Mouse (Mus musculus) heart, embryonic 13.5 days (tissue): ENCODE data around the gene Olfr206. TPM values are rescaled to one million over a fixed set of nuclear protein-coding genes. Genes with fewer than 3 reads are reported as not detected.
"Not testable (repeated sequence)": the region's sequence is repeated elsewhere in the genome, so short reads cannot be mapped to it uniquely, and the experiment has no call there.

Source experiments
- ATAC-seq: fragments of 200-750 bp; cut with Nextera tagmentation; 2 replicates; pipeline ENCODE4 v1.8.0; 2017; ENCODE audit warnings: moderate TSS enrichment; ENCODE audit not compliant: insufficient number of reproducible peaks, low FRiP score, low TSS enrichment; ENCODE audit errors: extremely low read depth
- H3K27ac ChIP-seq: fragments of 300-500 bp; sonication (generic); replicated peaks from 2 replicates; pipeline ENCODE4 v1.5.1; 2015; ENCODE audit warnings: moderate library complexity, mild to moderate bottlenecking, inconsistent platforms
- H3K27me3 ChIP-seq: fragments of 300-500 bp; sonication (generic); replicated peaks from 2 replicates; pipeline ENCODE4 v1.6.1; 2015; ENCODE audit warnings: mild to moderate bottlenecking, inconsistent platforms
- H3K36me3 ChIP-seq: fragments of 300-500 bp; sonication (generic); 2 replicates; pipeline ENCODE4 v1.6.1; 2015; ENCODE audit warnings: mild to moderate bottlenecking, inconsistent platforms
- H3K4me1 ChIP-seq: fragments of 300-500 bp; sonication (generic); 2 replicates; pipeline ENCODE4 v1.6.1; 2015; ENCODE audit warnings: inconsistent platforms
- H3K4me2 ChIP-seq: fragments of 300-500 bp; sonication (generic); 2 replicates; pipeline ENCODE4 v1.6.1; 2015; ENCODE audit warnings: inconsistent platforms, mild to moderate bottlenecking, moderate library complexity
- H3K4me3 ChIP-seq: fragments of 300-500 bp; sonication (generic); 2 replicates; pipeline ENCODE4 v1.5.1; 2015; ENCODE audit warnings: moderate library complexity, mild to moderate bottlenecking, inconsistent platforms
- H3K9ac ChIP-seq: fragments of 300-500 bp; sonication (generic); 2 replicates; pipeline ENCODE4 v1.6.1; 2015; ENCODE audit warnings: inconsistent platforms, mild to moderate bottlenecking, moderate library complexity
- H3K9me3 ChIP-seq: fragments of 300-500 bp; sonication (generic); 2 replicates; pipeline ENCODE4 v1.6.1; 2016; ENCODE audit warnings: inconsistent platforms
- WGBS: fragments of 180-500 bp; shearing (Covaris S2); methylation state at CpG from one replicate; pipeline ENCODE4 v1.1.7; 2015; ENCODE audit warnings: mixed read lengths; 5-methylcytosine and 5-hydroxymethylcytosine counted together
- polyA plus RNA-seq: library from polyadenylated mRNA; unstranded; fragments of >200 nt; fragmentation: Nextera tagmentation; extraction: Ambion mirVana; gene quantifications from 2 replicates; pipeline ENCODE4 v1.2.1, GENCODE M21; 2015

Olfr206 gene
- polyA plus RNA-seq, result not detected in 2 replicates

GRCm38 (mm10) chr16:59349146-59349545, at the start of gene Olfr206:
Gene Olfr206 (minus strand): TSS chr16:59349246.
- Histone ChIP-seq H3K4me2 (no peak within 1 kb of the TSS), H3K4me3 (no peak within 1 kb of the TSS), H3K36me3 (no peaks in the 10 kb centered on the region), H3K4me1 (no peaks in the 10 kb centered on the region), H3K9me3 (no peaks in the 10 kb centered on the region), H3K27ac (no peak within 1 kb of the TSS), H3K27me3 (no peaks in the 10 kb centered on the region), H3K9ac (no peak within 1 kb of the TSS)
- WGBS, result 70% methylated on average over 1 of the region's 1 CpGs
- no peak for ATAC-seq

- Histone ChIP-seq H3K27ac (no peak overlapping the region), H3K27me3 (no peaks in the 10 kb centered on the region), H3K9me3 (0 out of 2 replicates have a peak, but pooled peaks cover 5% of the 10 kb centered on the region), H3K36me3 (no peaks in the 10 kb centered on the region), H3K4me1 (no peaks in the 10 kb centered on the region), H3K4me3 (no peak overlapping the region), H3K4me2 (no peak overlapping the region), H3K9ac (no peak overlapping the region)
- ATAC-seq, result no peak
- WGBS, result 60% methylated on average over 3 of the region's 3 CpGs
These were observed 44.3 kb upstream of the Olfr206 start for GRCm38 (mm10) chr16:59393300-59393699.

GRCm38 (mm10) chr16:59363893-59364292, 14.8 kb upstream of the Olfr206 start, which contains the start of gene Olfr209:
Gene Olfr209 (minus strand): TSS chr16:59363993.
- no peaks in the 10 kb centered on the region for H3K4me1 ChIP-seq
- 58% methylated on average over 2 of the region's 2 CpGs for WGBS
- H3K4me3 ChIP-seq, result no peak within 1 kb of the TSS
- H3K27ac ChIP-seq, result no peak within 1 kb of the TSS
- H3K9me3 ChIP-seq, result no peaks in the 10 kb centered on the region
- H3K36me3 ChIP-seq, result no peaks in the 10 kb centered on the region
- H3K4me2 ChIP-seq, result no peak within 1 kb of the TSS
- ATAC-seq, result no peak
- H3K27me3 ChIP-seq, result no peaks in the 10 kb centered on the region
- no peak within 1 kb of the TSS for H3K9ac ChIP-seq

DNA sequence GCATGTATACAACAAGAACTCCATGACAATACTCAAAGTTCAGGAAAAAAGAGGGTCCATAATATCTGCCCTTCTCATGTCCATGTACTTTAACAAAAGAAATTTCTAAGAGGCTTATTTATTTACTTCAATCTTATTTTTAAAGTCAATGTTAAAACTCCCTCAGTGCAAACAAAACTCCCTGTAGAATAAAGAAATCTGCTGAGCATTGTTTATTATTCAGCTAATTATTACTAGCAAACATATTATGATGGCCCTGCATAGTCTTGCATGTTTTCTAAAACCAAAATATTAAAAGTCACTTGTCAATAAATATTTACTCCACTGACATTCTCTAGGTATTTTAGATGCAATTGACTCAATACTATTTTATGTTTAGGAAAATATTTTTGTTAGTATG, 18.0 kb downstream of the Olfr206 start, which contains the start of gene Olfr205:
TSS of gene Olfr205 (minus strand) at position 101 of the 400 bp plus-strand sequence.
- ATAC-seq, result no peak
- Histone ChIP-seq H3K36me3 (no peaks in the 10 kb centered on the region), H3K9me3 (0 out of 2 replicates have a peak, but pooled peaks cover 4% of the 10 kb centered on the region), H3K27me3 (no peaks in the 10 kb centered on the region), H3K27ac (no peak within 1 kb of the TSS), H3K9ac (no peak within 1 kb of the TSS), H3K4me3 (no peak within 1 kb of the TSS), H3K4me1 (no peaks in the 10 kb centered on the region), H3K4me2 (no peak within 1 kb of the TSS)

DNA sequence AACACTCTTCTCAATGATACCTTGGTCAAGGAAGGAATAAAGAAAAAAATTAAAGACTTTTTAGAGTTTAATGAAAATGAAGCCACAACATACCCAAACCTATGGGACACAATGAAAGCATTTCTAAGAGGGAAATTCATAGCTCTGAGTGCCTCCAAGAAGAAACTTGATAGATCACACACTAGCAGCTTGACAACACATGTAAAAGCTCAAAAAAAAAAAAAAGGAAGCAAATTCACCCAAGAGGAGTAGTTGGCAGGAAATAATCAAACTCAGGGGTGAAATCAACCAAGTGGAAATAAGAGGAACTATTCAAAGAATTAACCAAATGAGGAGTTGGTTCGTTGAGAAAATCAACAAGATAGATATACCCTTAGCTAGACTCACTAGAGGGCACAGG, 25.8 kb downstream of the Olfr206 start:
- not testable (repeated sequence) for H3K4me1 ChIP-seq, ATAC-seq, H3K4me2 ChIP-seq, H3K36me3 ChIP-seq, H3K27me3 ChIP-seq, H3K27ac ChIP-seq, H3K9me3 ChIP-seq, H3K9ac ChIP-seq, H3K4me3 ChIP-seq
- 41% methylated on average over 1 of the region's 1 CpGs for WGBS

DNA sequence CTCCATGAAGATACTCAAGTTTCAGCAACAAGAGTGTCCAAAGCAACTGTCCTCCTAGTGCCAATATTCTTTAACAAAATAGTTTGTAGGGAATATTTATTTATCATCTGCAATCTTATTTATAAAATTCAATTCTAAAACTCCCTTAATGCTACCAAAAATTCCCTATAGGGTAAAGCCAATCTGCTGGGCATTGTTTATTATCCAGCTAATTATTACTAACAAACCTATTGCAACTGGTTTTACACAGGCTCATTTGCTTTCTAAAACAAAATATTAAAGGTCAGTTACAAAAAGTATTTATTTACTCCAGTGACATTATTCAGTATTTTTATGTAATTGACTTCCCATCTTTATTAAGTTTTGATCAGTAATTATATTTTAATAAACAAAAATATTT, 30.9 kb downstream of the Olfr206 start, which contains the start of gene Olfr204:
TSS of gene Olfr204 (minus strand) at position 101 of the 400 bp plus-strand sequence.
- no peak within 1 kb of the TSS for H3K9ac ChIP-seq
- no peaks in the 10 kb centered on the region for H3K27me3 ChIP-seq
- no peaks in the 10 kb centered on the region for H3K36me3 ChIP-seq
- H3K9me3 ChIP-seq, result no peaks in the 10 kb centered on the region
- ATAC-seq, result no peak
- H3K4me3 ChIP-seq, result no peak within 1 kb of the TSS
- H3K4me1 ChIP-seq, result no peaks in the 10 kb centered on the region
- no peak within 1 kb of the TSS for H3K27ac ChIP-seq
- H3K4me2 ChIP-seq, result no peak within 1 kb of the TSS

GRCm38 (mm10) chr16:59298581-59298980, 50.5 kb downstream of the Olfr206 start, which contains the start of gene Olfr203:
Gene Olfr203 (plus strand): TSS chr16:59298881.
- H3K9me3 ChIP-seq, result no peaks in the 10 kb centered on the region
- H3K4me3 ChIP-seq, result no peak within 1 kb of the TSS
- H3K36me3 ChIP-seq, result no peaks in the 10 kb centered on the region
- no peaks in the 10 kb centered on the region for H3K4me1 ChIP-seq
- ATAC-seq, result no peak
- no peak within 1 kb of the TSS for H3K4me2 ChIP-seq
- H3K27me3 ChIP-seq, result no peaks in the 10 kb centered on the region
- H3K27ac ChIP-seq, result no peak within 1 kb of the TSS
- 66% methylated on average over 2 of the region's 2 CpGs for WGBS
- H3K9ac ChIP-seq, result no peak within 1 kb of the TSS

Other genes starting within 250 kb of the Olfr206 start
- gene Olfr193, start 237.4 kb downstream of the Olfr206 start, polyA plus RNA-seq, result not detected in 2 replicates
- not detected in 2 replicates for gene Olfr194, start 228.2 kb downstream of the Olfr206 start, polyA plus RNA-seq
- not detected in 2 replicates for gene Olfr195, start 202.2 kb downstream of the Olfr206 start, polyA plus RNA-seq
- gene Olfr196, start 178.8 kb downstream of the Olfr206 start, polyA plus RNA-seq, result not detected in 2 replicates
- gene Olfr198, start 145.7 kb downstream of the Olfr206 start, polyA plus RNA-seq, result not detected in 2 replicates
- not detected in 2 replicates for gene Olfr199, start 129.5 kb downstream of the Olfr206 start, polyA plus RNA-seq
- not detected in 2 replicates for gene Olfr201, start 76.6 kb downstream of the Olfr206 start, polyA plus RNA-seq
- not detected in 2 replicates for gene Olfr202, start 62.5 kb downstream of the Olfr206 start, polyA plus RNA-seq
- gene Olfr203, start 50.4 kb downstream of the Olfr206 start, polyA plus RNA-seq, result not detected in 2 replicates
- gene Olfr204, start 31.0 kb downstream of the Olfr206 start, polyA plus RNA-seq, result not detected in 2 replicates
- gene Olfr205, start 18.1 kb downstream of the Olfr206 start, polyA plus RNA-seq, result not detected in 2 replicates
- gene Olfr209, start 14.7 kb upstream of the Olfr206 start, polyA plus RNA-seq, result not detected in 2 replicates
- gene Gabrr3, start 58.1 kb upstream of the Olfr206 start, polyA plus RNA-seq, result not detected in 2 replicates
- gene Riox2, start 122.5 kb upstream of the Olfr206 start, polyA plus RNA-seq, result 23.6 and 24.8 TPM in 2 replicates